Mouse (Mus musculus): ENCODE results near the gene Pds5a. TPM values are rescaled to one million over a fixed set of nuclear protein-coding genes. Genes with fewer than 3 reads are reported as not detected.

The Pds5a gene
- total RNA-seq, 4 experiments from 2014 or later, result 82.9 to 122 (median 111) TPM

DNA sequence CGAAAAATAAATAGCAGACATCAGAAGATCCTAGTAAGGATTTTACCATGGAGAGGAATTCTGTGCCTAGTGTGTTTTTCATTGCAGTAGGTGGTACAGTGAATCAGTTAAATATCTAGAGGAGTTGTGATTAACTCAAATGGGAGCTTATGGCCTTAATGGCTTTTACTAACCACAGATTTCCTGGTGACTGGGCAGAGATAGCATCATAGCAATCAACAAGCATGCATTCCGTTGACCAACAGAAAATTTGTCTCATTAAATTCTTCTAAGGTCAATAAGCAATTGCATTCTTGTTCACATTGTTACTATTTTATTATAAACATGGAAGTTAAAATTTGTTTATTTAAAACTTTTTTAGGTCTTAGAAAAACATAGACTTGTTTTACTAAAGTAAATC is 132.6 kb downstream of the Pds5a start:
- DNase-seq, result no peak

DNA sequence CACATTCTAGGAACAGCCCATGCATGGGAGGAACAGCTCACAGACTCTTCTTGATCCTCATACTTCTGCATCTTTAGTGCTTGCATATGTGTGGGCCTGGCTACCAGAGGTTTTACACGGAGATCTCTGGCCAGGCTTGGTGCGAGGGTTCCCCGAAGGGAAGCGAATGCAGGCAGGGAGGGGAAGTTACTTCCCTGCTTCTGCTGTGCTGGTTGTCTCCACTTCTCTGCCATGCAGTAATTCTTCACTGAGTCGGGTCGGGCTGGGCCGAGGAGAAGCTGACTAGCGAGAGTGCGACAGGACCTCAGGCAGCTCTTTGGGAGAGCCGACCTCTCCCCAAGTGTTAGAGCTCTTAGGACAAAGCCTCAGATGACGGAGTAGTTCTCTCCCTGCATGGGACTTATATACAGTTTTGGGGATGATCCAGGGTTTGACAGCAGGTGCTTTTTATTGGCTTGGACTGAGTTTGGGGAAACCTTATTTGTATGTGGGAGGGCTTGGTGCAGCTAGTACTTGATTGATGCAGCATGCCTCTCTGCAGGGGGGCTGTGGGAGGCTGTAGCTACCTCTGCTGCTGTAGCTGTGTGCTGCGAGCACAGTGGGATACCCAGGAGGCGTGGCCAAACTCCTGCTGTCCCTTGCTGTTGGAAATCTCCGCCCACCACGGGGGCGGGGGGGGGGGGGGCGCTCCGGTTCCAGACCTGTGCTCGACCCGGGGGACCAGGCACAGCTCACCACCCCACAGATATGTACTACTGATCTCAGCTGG is 136.8 kb downstream of the Pds5a start:
- no peak for DNase-seq

DNA sequence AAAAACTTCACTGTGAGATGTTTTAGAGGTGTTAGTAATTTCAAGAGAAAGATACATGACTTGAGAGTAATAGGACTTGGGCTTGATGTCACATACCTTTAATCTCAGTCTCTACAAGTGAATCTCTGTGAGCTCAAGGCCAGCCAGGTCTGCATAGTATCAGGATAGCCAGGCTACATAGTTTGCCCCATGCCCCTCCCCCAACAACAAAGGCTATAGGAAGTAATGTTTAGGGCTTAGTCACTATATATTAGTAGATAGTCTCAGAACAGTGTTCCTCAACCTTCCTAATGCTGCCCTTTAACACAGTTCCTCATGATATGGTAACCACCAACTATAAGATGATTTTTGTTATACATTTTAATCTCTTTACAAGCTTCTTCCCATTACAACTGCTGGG is 141.0 kb downstream of the Pds5a start:
- no peak for DNase-seq

Other genes with a start within 250 kb of the Pds5a start
- gene Gm43552, start 205.4 kb downstream of the Pds5a start, total RNA-seq (2022), result 10 to 100 TPM in 1 of 4 experiments, 1 to 10 TPM in 2, not detected in 1; 3.6 to 12.4 (median 6.2) TPM
- 100 to 1,000 TPM; 187 to 201 (median 193) TPM for gene Smim14, start 161.1 kb downstream of the Pds5a start, total RNA-seq (2022)
- gene Ube2k, start 161.0 kb downstream of the Pds5a start, total RNA-seq (2022), result 10 to 100 TPM; 65.6 to 84.9 (median 75.1) TPM
- gene N4bp2, start 65.2 kb upstream of the Pds5a start, total RNA-seq (2022), result 10 to 100 TPM; 14.0 to 16.9 (median 14.9) TPM
- 1 to 10 TPM in 1 of 4 experiments, under 1 TPM in 3; 0.45 to 1.2 (median 0.80) TPM for gene Rhoh, start 162.9 kb upstream of the Pds5a start, total RNA-seq (2022)
- not detected for gene Chrna9, start 236.6 kb upstream of the Pds5a start, total RNA-seq (2022)